Mouse (Mus musculus) heart, postnatal 4 days (tissue): ENCODE measurements at regions not wholly inside any gene's neighbourhood (a gene's known extent, or its start where the extent isn't known, plus 50 kb on each side); places are given as distances from the start of the nearest gene placed in this dataset.

Experiments
- DNase-seq: peaks from one replicate; pipeline ENCODE4 v3.0.0; 2021

DNA sequence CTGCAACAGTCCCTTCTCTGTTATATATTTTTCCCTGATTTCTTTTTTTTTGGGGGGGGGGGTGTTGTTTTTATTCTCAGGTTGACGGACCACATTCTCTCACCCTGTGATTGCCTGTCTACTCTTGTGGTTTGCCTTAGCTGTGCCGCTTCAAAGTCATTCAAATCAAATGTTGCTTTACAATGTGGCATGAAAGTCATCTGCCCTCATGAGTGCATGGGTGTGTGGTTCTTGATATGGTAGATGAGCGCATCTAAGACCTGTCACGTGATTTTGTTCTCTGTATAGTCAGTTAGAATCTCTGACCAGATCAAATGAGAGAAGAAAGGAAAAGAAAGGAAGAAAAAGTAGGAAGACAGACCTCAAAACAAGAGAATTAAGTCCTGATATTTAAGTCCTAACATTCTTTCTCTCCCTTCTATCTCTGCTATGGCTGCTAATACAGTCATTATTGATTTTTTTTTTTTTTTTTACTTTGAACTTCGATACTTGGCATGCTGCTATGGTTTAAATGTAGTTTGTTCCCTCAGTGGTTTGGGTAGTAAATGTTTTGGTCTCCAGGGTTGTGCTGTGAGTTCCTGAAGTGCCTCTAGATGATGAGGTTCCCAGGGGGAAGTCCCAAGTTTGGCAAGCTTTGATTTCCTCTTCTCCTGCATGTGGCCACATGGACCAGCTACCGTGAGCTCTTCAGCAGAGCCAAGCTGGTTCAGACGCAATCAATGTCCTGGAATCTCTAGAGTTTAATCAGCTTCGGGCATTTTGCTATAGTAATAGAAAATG, 91.2 kb upstream of the Npas2 start:
- DNase-seq, result no peak

DNA sequence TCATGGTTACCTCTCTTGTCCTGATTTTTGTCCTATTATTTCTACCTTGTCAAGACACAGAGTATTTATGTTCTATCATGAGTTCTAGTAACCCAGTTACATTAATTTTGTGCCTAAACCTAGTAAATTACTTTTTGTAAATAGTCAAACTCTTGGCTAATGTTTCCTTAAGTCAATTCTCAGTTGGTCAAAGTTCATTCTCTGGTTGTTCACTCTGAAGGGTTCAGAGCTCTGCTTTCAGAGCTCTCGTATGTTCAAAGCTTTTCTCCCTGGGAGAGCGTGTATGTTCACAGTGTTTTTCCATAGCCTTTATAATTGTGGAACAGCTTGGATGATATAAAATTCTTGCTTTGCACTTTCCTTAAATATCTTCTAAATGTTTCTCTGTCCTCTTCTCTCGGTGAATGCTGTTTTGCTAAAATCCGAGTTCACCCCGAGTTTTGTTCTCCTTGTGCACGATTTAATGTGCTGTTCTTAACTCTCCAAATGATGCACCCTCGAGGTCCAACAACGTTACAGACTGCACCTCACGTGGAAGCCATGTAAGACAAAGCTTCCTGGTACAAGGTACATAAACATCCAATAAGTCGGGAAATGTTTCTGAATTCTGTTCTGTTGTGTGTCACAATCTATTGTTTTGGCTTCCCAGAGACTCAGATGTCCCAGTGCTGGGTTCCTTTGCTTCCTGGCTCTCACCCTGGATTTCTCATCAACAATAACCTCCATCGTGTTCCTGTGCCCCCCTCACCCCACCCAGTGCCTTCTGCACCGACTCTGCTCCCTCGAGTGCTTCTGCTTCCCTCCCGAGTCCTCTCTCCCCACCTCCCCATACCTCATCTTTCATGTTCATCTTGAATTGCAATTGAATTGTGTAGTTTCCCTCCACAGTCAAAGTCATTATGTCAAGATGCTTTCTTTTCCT, 90.3 kb upstream of the Npas2 start:
- no peak for DNase-seq

DNA sequence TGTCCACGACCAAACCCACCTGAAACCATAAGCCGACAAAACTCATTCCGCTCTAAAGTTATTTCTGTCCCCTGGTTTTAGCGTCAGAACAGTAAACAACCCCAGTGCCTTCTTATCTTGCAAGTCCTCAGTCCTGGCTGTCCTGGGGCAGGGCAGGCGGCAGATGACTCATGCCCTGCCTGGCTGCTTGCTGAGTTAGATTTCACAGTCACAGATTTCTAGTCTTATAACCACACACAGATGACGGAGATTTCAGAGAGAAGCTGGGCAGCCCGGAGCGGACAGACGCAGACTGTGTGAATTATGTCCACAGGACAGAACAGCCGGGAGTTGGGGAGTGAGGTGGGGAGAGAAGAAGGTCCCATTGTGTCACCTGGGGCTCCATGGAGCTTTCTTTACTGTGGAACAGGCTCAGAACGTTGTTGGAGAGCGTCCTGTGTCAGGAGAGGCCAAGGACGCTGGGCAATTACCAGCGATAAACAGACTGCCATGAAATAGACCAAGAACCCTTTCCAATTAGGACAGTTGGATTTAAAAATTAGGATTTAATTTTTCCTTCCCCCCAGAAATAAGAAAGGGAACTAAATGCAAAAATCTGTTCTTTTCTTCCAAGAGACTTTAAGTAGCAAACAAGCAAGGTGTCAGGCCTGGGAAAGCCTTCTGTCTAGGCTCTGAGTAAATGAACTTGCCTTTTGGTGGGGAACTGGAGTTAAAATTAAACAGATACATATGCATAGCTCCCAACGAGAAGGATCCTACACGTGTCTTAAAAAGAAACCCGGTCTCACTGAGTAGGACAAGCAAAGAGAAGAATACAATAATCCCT, 87.8 kb upstream of the Npas2 start:
- peak; percentile 54 for DNase-seq

DNA sequence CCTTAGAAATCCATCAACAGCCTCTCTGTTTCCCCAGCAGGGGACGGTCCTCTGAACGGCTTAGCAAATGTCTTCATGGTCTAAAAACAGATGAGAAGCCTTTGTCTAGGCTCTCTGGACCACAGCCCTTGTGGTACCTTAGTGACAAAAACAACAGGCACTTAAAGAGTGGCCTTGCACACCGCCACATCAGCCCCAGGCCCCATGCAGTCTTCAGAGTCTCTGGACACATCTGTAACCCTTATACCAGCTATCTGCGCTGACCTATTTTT, 87.2 kb upstream of the Npas2 start:
- DNase-seq, result no peak

DNA sequence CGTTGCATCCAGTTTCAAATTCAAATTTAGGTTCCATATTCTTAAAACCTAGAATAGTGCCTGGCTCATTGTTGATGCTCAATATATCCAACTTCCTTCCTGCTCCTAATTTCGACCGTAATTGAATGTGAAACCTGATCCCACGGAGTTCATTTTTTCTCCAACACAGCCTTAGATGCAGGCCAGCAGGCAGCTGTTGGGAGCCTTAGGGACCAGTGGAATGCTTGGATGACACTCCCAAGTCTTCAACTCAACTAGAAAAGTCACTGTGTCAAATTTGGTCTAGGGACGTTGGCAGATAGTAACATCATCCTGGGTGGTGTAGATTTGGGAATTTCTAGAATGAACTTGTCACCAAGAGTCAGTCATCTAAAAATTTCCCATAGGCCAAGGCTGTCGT, 86.9 kb upstream of the Npas2 start:
- peak; percentile 28 for DNase-seq

DNA sequence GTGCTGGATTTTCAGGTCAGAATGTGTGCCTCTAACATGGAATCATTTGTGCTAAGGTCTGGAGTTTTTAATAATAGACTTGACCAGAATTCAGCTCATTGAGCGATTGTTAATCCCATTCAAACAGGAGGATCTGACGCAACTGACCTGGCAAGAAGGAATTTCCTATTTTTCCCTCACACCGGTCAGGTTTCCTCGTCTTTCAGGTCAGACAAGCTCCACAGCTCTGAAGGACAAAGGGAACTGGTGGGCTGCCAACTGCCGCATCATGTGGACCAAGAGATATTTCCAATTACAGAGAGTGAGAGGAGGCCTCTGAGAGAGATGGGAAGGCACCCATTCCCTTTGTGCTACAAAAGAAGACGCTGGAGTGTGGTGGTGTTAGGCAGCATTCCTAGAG, 77.2 kb upstream of the Npas2 start:
- no peak for DNase-seq

DNA sequence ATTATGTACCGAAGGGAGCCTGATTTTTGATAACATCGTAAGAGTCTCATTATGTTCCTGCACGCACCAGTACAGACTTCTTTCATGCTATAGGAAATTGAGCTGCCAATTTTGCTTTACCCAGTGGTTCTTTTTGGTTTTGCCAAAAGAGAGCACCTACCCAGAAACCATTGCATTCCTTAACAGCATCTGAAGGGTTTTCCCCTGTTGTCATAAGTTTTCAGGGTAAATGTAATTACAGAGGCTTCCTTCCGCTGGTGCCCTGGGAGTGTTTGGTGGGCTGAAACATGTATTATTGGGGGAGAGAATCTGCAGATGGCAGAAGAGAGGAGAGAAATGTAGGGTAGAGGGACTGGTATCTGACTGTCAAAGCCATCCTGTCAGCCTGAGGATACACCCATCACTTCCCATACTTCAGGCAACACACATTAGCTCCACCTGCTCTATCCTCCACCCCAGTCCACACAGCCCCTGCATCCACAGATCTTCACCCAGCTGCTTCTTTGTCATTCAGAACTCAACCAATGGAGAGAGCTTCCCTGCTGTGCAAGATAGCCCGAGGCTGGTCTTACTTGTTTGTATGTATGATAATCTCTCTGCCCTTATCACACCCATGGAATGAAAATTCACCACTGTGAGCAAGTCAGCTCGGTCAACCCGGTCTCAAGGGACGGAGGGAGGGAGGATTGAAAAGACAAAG, 71.1 kb upstream of the Npas2 start:
- no peak for DNase-seq

DNA sequence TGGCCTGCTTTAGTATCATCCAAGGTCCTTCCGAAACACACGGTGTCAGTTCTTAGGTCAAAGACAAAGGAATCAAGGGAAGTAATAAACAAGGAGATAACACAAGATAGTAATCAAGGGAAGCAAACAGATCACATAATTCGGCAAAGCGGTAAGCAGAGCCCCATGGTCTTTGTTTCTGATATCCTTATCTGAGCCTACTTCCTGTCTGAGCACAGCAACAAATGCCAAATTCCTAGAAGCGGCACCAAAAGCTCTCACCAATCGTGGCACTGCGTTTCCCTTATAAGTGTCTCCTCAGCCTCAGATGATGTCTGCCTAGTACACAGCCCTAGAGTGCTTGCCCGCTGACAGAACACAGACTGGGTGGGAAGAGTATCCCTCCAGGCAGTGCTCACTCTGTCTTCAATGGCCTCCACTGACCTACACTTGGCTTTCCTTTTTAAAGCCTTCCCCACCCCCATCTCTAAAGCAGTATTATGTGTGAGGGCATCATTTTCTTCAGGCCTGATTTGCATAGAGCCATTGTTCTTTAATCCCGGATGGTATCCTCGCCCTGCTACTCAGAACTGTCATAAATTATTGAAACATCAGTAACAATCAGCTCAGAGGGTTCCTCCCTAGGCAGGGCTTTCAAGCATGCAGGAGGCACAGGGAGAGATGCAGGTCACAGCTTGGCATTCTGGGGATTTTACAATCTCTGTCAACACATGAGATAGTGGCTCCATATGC, 70.3 kb upstream of the Npas2 start:
- no peak for DNase-seq

DNA sequence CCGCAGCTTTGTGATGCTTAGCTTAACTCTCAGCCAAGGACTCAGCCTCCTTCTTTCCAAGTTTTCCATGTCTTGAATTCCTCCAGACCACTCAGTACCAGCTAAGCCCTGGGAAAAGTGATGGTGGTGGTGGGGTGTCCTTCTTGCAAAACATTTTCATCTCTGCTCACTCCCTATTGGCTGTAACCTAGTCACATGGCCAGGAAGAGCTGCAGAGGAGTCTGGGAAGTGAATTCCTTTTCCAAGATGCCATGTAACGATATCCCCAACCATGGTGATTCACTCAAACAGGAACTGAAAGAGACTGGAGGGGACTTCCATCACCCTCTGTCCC, 69.8 kb upstream of the Npas2 start:
- no peak for DNase-seq

DNA sequence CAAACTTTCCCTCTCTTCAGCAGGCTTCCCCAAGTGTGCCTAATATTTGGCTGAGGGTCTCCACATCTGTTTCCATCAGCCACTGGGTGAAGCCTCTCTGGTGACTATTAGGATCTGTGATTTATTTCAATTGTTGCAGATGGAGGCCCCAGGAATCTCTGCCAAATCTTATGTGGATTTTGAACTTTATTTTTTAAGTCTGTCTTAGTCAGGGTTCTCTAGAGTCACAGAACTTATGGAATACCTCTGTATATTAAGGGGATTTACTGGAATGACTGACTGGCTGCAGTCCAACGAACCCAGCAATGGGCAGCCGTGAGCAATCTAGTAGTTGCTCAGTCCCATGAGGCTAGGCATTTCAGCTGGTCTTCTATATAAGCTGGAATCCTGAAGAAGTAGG, 59.0 kb upstream of the Npas2 start:
- DNase-seq, result no peak

DNA sequence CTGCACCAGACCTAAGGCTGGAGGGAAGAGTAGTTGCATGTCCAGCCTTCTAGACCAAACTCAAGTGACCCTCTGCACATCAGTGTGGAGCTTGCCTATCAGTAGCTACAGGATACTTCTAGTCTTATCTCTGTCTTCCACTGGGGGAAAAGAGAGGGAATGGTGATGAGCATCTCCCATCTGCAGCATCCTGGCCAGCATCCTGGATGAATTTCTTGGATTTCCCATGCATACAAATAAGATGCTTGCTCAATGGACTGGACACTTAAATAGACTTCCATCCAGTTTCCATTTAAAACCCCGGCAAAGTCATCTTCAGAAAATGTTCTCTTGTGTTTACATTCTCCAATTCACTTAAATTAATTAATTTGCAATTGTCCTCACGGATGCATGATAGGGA, 50.5 kb upstream of the Npas2 start:
- DNase-seq, result no peak

DNA sequence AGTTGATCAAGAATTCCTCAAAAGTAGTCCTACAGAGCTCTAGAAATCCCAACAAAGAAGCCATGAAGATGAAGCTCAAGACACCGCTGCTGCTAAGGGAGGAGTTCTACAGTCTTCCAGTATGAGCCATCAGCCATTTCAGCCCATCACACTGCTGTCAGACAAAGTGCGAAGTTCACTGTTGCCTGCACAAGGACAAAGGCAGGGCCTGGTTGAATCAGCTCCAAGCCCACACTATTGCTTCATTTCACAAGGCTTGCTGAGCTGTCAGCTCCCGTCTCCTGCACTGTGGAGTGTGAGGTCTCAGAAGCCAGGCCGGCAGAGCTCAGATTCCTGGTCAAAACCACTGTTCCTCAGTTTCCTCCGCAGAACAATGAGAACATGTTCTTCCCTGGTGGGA, 49.9 kb upstream of the Npas2 start:
- DNase-seq, result no peak
